Mouse (Mus musculus): Measurements from ENCODE around the gene Gm13289. TPM values are rescaled to one million over a fixed set of nuclear protein-coding genes. Genes with fewer than 3 reads are reported as not detected.

Gene Gm13289
- not detected in 2 replicates for polyA plus RNA-seq (2012; ENCODE audit: low replicate concordance)

GRCm38 (mm10) chr4:88776622-88777021, at the start of gene Gm13289:
Gm13289 (plus strand) TSS chr4:88776922.

DNA sequence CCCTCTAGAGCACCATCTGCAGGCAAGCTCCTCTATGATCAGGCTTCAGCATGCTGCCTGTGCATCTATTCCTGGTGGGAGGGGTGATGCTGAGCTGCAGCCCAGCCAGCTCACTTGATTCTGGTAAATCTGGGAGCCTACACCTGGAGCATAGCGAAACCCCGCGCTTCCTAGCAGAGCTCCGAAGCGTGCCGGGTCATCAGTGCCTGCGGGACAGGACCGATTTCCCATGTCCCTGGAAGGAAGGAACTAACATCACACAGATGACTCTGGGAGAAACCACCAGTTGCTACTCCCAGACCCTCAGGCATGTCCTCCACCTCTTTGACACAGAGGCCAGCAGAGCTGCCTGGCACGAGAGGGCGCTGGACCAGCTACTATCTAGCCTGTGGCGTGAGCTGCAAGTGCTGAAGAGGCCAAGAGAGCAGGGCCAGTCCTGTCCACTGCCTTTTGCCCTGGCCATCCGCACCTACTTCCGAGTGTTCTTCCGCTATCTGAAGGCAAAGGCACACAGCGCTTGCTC, 21.8 kb upstream of the Gm13289 start, which contains the start of gene Gm13271:
Gm13271 (plus strand) TSS at position 51 of the 523 bp plus-strand sequence.

GRCm38 (mm10) chr4:88759610-88760268, 17.0 kb upstream of the Gm13289 start, which contains the start of gene Gm13283:
Gm13283 (plus strand) TSS chr4:88760119.

DNA sequence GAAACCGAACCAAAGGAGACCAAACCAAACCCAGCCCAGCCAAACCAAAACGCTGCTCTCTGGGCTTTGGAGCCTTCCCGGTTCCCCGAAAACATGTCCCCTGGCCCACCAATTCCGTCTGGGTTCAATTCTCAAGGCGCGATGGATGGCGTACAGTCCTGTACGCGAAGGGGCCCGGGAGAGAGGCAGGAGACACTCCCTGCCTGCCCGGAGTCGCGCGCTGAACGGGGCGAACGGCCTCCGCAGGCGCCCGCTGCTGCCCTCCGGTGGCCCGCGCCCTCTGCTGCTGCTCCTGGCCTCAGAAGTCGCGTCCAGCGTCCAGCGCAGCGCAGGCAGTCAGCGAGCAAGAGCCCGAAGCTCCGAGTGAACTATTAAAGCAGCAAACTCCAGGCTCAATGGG, 3.2 kb upstream of the Gm13289 start, which contains the start of gene Gm13290:
Gm13290 (plus strand) TSS at position 301 of the 400 bp plus-strand sequence.

DNA sequence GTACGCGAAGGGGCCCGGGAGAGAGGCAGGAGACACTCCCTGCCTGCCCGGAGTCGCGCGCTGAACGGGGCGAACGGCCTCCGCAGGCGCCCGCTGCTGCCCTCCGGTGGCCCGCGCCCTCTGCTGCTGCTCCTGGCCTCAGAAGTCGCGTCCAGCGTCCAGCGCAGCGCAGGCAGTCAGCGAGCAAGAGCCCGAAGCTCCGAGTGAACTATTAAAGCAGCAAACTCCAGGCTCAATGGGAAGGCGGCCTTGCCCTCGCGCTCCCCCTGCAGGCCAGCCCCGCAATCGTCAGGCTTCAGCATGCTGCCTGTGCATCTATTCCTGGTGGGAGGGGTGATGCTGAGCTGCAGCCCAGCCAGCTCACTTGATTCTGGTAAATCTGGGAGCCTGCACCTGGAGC, 2.8 kb downstream of the Gm13289 start, which contains the start of gene Gm13272:
Gm13272 (plus strand) TSS at position 301 of the 400 bp plus-strand sequence.

GRCm38 (mm10) chr4:88781831-88782230, 5.1 kb downstream of the Gm13289 start, which contains the start of gene Ifnz:
Ifnz (plus strand) TSS chr4:88782131.

GRCm38 (mm10) chr4:88785409-88785808, 8.7 kb downstream of the Gm13289 start, which contains the start of gene Gm13276:
Gm13276 (plus strand) TSS chr4:88785709.

DNA sequence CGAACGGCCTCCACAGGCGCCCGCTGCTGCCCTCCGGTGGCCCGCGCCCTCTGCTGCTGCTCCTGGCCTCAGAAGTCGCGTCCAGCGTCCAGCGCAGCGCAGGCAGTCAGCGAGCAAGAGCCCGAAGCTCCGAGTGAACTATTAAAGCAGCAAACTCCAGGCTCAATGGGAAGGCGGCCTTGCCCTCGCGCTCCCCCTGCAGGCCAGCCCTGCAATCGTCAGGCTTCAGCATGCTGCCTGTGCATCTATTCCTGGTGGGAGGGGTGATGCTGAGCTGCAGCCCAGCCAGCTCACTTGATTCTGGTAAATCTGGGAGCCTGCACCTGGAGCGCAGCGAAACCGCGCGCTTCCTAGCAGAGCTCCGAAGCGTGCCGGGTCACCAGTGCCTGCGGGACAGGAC, 11.7 kb downstream of the Gm13289 start, which contains the start of gene Gm13277:
Gm13277 (plus strand) TSS at position 231 of the 400 bp plus-strand sequence.

GRCm38 (mm10) chr4:88791250-88791649, 14.5 kb downstream of the Gm13289 start, which contains the start of gene Gm13278:
Gm13278 (plus strand) TSS chr4:88791550.

GRCm38 (mm10) chr4:88793936-88794675, 17.4 kb downstream of the Gm13289 start, which contains the start of gene Gm13275:
Gm13275 (plus strand) TSS chr4:88794487.

DNA sequence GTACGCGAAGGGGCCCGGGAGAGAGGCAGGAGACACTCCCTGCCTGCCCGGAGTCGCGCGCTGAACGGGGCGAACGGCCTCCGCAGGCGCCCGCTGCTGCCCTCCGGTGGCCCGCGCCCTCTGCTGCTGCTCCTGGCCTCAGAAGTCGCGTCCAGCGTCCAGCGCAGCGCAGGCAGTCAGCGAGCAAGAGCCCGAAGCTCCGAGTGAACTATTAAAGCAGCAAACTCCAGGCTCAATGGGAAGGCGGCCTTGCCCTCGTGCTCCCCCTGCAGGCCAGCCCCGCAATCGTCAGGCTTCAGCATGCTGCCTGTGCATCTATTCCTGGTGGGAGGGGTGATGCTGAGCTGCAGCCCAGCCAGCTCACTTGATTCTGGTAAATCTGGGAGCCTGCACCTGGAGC, 20.4 kb downstream of the Gm13289 start, which contains the start of gene Gm13279:
Gm13279 (plus strand) TSS at position 301 of the 400 bp plus-strand sequence.

GRCm38 (mm10) chr4:88799365-88799764, 22.6 kb downstream of the Gm13289 start, which contains the start of gene Gm13285:
Gm13285 (plus strand) TSS chr4:88799665.

DNA sequence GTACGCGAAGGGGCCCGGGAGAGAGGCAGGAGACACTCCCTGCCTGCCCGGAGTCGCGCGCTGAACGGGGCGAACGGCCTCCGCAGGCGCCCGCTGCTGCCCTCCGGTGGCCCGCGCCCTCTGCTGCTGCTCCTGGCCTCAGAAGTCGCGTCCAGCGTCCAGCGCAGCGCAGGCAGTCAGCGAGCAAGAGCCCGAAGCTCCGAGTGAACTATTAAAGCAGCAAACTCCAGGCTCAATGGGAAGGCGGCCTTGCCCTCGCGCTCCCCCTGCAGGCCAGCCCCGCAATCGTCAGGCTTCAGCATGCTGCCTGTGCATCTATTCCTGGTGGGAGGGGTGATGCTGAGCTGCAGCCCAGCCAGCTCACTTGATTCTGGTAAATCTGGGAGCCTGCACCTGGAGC, 26.2 kb downstream of the Gm13289 start, which contains the start of gene Gm13287:
Gm13287 (plus strand) TSS at position 301 of the 400 bp plus-strand sequence.

GRCm38 (mm10) chr4:88805231-88805630, 28.5 kb downstream of the Gm13289 start, which contains the start of gene Gm13288:
Gm13288 (plus strand) TSS chr4:88805531.

DNA sequence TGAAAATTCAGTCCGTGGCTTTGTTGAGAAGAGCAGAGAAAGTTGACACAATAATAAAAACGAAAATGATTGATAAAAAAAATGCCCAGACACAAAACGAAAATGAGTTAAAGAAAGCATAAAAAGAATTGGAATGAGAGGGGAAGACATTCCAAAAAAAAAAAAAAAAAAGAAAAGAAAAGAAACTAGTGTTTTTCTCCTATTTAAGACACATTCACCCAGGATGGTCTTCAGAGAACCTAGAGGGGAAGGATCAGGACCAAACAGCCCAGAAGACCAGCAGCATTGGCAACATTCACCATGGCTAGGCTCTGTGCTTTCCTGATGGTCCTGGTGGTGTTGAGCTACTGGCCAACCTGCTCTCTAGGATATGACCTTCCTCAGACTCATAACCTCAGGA, 39.2 kb downstream of the Gm13289 start, which contains the start of gene Ifna7:
Ifna7 (plus strand) TSS at position 301 of the 400 bp plus-strand sequence.

GRCm38 (mm10) chr4:88819659-88820058, 42.9 kb downstream of the Gm13289 start, which contains the start of gene Ifna11:
Ifna11 (plus strand) TSS chr4:88819959.

Other genes with a start within 250 kb of the Gm13289 start
- gene Ifna15, start 218.7 kb upstream of the Gm13289 start, polyA plus RNA-seq (2012; ENCODE audit: low replicate concordance) = not detected in 2 replicates
- not detected in 2 replicates for gene Ifna14, start 205.1 kb upstream of the Gm13289 start, polyA plus RNA-seq (2012; ENCODE audit: low replicate concordance)
- not detected in 2 replicates for gene Ifna9, start 184.5 kb upstream of the Gm13289 start, polyA plus RNA-seq (2012; ENCODE audit: low replicate concordance)
- not detected in 2 replicates for gene Ifna12, start 173.5 kb upstream of the Gm13289 start, polyA plus RNA-seq (2012; ENCODE audit: low replicate concordance)
- gene C87499, start 142.5 kb upstream of the Gm13289 start, polyA plus RNA-seq (2012; ENCODE audit: low replicate concordance) = not detected in 2 replicates
- not detected in 2 replicates for gene Ifna13, start 132.5 kb upstream of the Gm13289 start, polyA plus RNA-seq (2012; ENCODE audit: low replicate concordance)
- gene Ifna16, start 100.0 kb upstream of the Gm13289 start, polyA plus RNA-seq (2012; ENCODE audit: low replicate concordance) = not detected in 2 replicates
- not detected in 2 replicates for gene Ifna2, start 93.0 kb upstream of the Gm13289 start, polyA plus RNA-seq (2012; ENCODE audit: low replicate concordance)
- not detected in 2 replicates for gene Ifnab, start 85.6 kb upstream of the Gm13289 start, polyA plus RNA-seq (2012; ENCODE audit: low replicate concordance)
- gene Gm26566, start 55.1 kb upstream of the Gm13289 start, polyA plus RNA-seq (2012; ENCODE audit: low replicate concordance) = 0.11 and 0.58 TPM in 2 replicates
- gene Klhl9, start 54.5 kb upstream of the Gm13289 start, polyA plus RNA-seq (2012; ENCODE audit: low replicate concordance) = 6.5 and 7.8 TPM in 2 replicates
- not detected in 2 replicates for gene Gm13271, start 22.1 kb upstream of the Gm13289 start, polyA plus RNA-seq (2012; ENCODE audit: low replicate concordance)
- not detected in 2 replicates for gene Gm13283, start 16.8 kb upstream of the Gm13289 start, polyA plus RNA-seq (2012; ENCODE audit: low replicate concordance)
- gene Gm13290, start 3.1 kb upstream of the Gm13289 start, polyA plus RNA-seq (2012; ENCODE audit: low replicate concordance) = not detected in 2 replicates
- not detected in 2 replicates for gene Gm13272, start 2.9 kb downstream of the Gm13289 start, polyA plus RNA-seq (2012; ENCODE audit: low replicate concordance)
- not detected in 2 replicates for gene Ifnz, start 5.2 kb downstream of the Gm13289 start, polyA plus RNA-seq (2012; ENCODE audit: low replicate concordance)
- not detected in 2 replicates for gene Gm13276, start 8.8 kb downstream of the Gm13289 start, polyA plus RNA-seq (2012; ENCODE audit: low replicate concordance)
- not detected in 2 replicates for gene Gm13277, start 11.7 kb downstream of the Gm13289 start, polyA plus RNA-seq (2012; ENCODE audit: low replicate concordance)
- not detected in 2 replicates for gene Gm13278, start 14.6 kb downstream of the Gm13289 start, polyA plus RNA-seq (2012; ENCODE audit: low replicate concordance)
- gene Gm13275, start 17.6 kb downstream of the Gm13289 start, polyA plus RNA-seq (2012; ENCODE audit: low replicate concordance) = not detected in 2 replicates
- not detected in 2 replicates for gene Gm13279, start 20.5 kb downstream of the Gm13289 start, polyA plus RNA-seq (2012; ENCODE audit: low replicate concordance)
- gene Gm13285, start 22.7 kb downstream of the Gm13289 start, polyA plus RNA-seq (2012; ENCODE audit: low replicate concordance) = not detected in 2 replicates
- gene Gm13287, start 26.3 kb downstream of the Gm13289 start, polyA plus RNA-seq (2012; ENCODE audit: low replicate concordance) = not detected in 2 replicates
- gene Gm13288, start 28.6 kb downstream of the Gm13289 start, polyA plus RNA-seq (2012; ENCODE audit: low replicate concordance) = not detected in 2 replicates
- not detected in 2 replicates for gene Ifna7, start 39.3 kb downstream of the Gm13289 start, polyA plus RNA-seq (2012; ENCODE audit: low replicate concordance)
- not detected in 2 replicates for gene Ifna11, start 43.0 kb downstream of the Gm13289 start, polyA plus RNA-seq (2012; ENCODE audit: low replicate concordance)
- not detected in 2 replicates for gene Ifna6, start 50.5 kb downstream of the Gm13289 start, polyA plus RNA-seq (2012; ENCODE audit: low replicate concordance)
- gene Ifna5, start 58.6 kb downstream of the Gm13289 start, polyA plus RNA-seq (2012; ENCODE audit: low replicate concordance) = not detected in 2 replicates
- gene Ifna4, start 64.9 kb downstream of the Gm13289 start, polyA plus RNA-seq (2012; ENCODE audit: low replicate concordance) = not detected in 2 replicates
- not detected in 2 replicates for gene Ifna1, start 73.2 kb downstream of the Gm13289 start, polyA plus RNA-seq (2012; ENCODE audit: low replicate concordance)
- gene Ifne, start 103.3 kb downstream of the Gm13289 start, polyA plus RNA-seq (2012; ENCODE audit: low replicate concordance) = not detected in 2 replicates